Mouse (Mus musculus): ENCODE results near the gene Xlr3c.
"Not testable (repeated sequence)": the region's sequence is repeated elsewhere in the genome, so short reads cannot be mapped to it uniquely, and the experiment has no call there.

The Xlr3c gene

DNA sequence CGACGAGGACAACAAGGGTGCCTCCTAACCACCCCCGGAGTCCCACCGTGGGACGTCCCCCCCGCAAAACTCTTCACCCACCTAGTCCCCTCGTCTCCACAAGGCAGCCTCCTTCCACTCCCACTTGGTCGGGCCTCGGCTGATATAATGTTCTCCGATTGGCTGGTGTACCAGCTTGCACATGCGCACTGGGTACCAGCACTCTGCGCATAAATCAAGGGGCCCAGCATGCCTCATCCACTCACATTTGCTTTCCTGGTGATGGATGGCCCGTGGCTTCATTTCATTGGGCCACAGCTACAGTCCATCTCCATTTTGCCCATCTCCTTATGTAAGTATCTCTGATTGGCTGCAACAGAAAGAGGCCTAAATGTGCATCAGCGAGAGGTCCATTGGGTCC lies at the start of gene Xlr3c:
Gene Xlr3c, minus strand, starts transcription at position 121 of the 400 bp plus-strand sequence.
- DNase-seq (ENCODE audit: low read depth, low spot score): not testable (repeated sequence)

DNA sequence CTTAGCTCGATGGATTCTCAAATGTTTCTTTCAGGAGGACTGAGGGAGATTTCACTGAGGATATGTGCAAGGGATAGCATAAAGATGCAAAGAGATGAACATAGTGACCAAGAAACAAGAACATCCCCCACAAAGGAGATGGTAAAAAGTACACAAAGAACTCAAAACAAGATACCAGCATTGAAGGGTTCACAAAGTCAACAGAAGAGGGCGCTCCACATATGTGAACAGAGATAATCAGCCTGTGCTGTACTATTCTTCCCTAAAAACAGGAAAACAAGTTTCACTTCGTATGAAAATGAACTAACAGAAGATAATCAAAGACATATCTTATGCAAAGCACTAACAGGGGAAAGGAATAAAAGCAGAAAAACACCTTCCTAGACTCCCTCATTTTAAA lies 47.3 kb upstream of the Xlr3c start:
- DNase-seq (ENCODE audit: low read depth, low spot score): peak; percentile 2

DNA sequence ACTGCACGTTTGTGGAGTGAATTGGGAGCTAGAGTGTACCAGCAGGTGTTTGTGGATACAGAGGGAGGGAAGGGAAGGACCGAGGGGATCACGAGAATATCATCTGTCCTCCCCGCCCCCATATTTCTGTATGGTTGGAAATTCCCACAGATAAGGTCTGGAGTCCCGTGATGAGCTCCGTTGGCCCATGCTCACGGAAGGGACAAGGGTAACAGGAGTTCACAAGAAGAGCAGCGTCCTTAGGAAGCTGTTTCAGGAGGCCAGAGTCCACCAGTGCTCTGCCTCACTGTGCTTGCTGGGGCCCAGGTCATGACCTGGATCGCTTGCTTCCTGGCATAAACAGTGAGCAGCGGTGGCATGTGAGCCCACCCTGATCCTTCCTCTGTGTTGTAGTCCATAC lies 30.6 kb upstream of the Xlr3c start:
- DNase-seq (ENCODE audit: low read depth, low spot score): not testable (repeated sequence)

DNA sequence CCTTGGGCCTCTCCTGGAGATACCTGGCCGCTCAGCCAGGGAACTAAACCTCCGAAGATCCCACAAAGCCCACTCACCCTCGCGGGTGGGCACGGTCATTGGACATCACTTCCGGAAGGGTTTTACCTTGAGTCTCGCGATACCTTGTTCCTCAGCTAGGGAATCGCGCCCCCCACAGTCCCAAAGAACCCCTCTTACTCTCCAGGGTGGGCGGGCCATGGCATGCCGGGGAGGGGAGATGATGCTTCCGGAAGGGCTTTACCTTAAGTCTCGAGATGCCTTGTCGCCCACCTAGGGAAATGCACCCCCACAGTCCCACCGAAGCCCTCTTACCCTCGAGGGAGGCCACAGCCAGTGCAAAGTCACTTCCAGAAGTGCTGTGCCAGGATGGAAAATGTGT lies 27.7 kb upstream of the Xlr3c start, which contains the start of the genes Xlr5a and Xlr5c:
Gene Xlr5a, minus strand, starts transcription at position 101 of the 400 bp plus-strand sequence.
Gene Xlr5c, minus strand, starts transcription at position 101 of the 400 bp plus-strand sequence.
- not testable (repeated sequence) for DNase-seq (ENCODE audit: low read depth, low spot score)

DNA sequence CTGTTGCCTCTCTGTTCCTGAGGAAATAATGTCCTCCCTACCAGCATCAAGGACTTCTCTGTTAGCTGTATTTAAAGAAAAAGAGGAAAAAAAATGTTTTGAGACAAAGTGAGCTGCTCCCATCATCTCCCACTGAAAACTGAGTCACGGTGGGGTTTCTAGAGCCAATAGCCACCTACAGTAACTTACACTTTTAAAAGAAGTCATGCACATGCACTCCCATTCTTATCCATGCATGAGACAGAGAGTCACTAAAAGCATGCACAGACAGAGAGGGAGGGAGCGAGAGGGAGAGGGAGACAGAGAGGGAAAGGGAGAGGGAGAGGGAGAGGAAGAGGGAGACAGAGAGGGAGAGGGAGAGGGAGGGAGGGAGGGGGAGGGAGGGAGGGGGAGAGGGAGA lies 2.8 kb downstream of the Xlr3c start:
- DNase-seq (ENCODE audit: low read depth, low spot score): not testable (repeated sequence)

DNA sequence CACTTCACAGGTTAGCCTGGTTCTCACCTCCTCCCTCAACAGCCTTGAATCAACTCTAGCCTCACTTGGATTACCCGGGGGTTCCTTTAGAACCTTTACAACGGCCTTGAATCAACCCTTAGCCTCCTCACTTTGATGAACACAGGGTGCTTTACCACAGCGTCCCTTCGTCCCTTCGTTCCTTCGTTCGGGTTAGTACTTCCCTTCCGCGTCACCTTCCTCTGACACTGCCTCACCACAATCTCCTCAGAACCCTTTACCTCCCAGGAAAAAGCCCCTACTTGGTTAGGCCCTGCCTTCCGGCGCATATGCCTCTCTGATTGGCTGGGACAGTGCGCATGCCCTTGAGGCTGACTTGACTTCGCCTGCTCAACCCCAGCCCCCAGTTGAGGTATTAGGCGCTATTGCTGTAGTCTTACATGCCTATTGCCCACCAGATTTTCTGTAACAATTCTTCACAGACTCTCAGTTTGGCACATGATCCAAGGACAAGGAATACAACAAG lies 22.3 kb downstream of the Xlr3c start, which contains the start of gene Xlr4c:
Gene Xlr4c, minus strand, starts transcription at position 310 of the 505 bp plus-strand sequence.
- not testable (repeated sequence) for DNase-seq (ENCODE audit: low read depth, low spot score)

DNA sequence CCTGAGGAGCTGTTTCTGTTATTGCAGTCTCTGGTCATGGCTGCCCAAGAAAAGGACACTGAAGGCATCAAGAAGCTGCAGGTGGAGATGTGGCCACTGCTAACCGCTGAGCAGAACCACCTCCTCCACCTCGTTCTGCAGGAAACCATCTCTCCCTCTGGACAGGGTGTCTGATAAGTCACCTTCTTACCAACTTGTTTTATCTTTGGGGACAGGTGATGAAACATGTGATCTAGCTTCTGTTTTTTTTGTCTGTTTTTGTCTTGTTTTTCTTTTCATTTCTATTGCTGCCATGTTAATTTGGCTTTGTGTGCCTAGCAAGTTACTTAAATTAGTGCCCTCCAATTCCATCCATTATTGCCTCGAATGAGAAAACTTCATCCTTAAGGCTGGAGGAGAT lies 35.9 kb downstream of the Xlr3c start:
- no peak for DNase-seq (ENCODE audit: low read depth, low spot score)

DNA sequence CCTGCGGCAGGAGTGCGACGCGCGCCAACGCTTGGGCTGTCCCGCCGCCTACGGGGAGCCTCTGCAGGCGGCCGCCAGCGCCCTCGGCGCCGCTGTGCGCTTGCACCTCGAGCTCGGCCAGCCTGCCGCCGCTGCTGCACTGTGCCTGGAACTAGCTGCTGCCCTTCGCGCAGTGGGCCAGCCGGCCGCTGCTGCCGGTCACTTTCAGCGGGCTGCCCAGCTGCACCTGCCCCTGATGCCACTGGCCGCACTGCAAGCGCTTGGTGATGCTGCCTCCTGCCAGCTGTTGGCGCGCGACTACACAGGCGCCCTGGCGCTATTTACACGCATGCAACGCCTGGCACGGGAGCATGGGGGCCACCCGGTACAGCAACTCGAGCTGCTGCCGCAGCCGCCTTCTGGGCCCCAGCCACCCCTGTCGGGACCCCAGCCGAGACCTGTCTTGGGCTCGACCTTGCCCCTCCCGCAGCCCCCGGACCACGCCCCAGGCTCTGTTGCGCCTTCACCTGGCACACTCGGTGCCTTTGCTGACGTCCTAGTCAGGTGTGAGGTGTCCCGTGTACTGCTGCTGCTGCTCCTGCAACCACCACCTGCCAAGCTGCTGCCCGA lies 36.5 kb downstream of the Xlr3c start:
- no peak for DNase-seq (ENCODE audit: low read depth, low spot score)

DNA sequence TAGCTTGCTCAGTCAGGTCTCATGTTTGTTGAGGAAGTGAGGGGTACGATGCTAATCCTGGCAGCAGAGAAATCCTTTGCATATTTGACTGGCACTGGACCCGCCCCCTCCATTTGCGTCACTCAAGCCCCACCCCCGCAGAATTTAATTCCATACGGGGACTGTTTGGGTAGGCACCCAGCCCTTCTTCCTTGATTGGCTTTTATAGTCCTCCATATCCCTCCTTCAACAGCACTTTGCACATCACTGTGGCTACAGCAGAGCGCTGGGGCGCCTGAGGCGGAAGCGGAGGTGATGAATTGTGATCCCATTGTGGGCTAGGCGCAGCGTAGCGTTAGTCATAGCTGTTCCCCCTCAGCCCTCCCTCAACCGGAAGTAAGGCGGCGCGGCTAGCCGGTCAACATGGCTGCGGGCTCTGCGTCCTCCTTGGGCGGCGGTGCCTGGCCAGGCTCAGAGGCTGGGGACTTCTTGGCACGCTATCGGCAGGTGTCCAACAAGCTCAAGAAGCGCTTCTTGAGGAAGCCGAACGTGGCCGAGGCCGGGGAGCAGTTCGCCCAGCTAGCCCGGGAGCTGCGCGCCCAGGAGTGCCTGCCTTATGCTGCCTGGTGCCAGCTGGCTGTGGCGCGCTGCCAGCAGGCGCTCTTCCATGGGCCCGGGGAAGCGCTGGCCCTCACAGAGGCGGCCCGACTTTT lies 37.1 kb downstream of the Xlr3c start, which contains the start of gene F8a:
Gene F8a, plus strand, starts transcription at position 378 of the 692 bp plus-strand sequence.
- DNase-seq (ENCODE audit: low read depth, low spot score): peak; percentile 63

DNA sequence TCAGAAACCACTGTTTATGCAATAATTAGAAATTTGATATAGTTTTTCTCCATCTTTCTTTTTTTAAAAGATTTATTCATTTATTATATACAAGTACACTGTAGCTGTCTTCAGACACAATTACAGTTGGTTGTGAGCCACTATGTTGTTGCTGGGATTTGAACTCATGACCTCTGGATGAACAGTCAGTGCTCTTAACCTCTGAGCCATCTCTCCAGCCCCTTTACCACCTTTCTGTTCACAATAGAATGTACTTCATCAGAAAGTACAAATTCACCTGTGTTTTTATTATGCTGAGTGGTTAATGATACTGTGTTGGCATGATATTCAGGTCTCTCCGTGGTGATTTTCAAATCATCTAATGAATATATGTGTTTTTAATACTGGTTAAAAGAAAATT lies 39.8 kb downstream of the Xlr3c start:
- DNase-seq (ENCODE audit: low read depth, low spot score): no peak

DNA sequence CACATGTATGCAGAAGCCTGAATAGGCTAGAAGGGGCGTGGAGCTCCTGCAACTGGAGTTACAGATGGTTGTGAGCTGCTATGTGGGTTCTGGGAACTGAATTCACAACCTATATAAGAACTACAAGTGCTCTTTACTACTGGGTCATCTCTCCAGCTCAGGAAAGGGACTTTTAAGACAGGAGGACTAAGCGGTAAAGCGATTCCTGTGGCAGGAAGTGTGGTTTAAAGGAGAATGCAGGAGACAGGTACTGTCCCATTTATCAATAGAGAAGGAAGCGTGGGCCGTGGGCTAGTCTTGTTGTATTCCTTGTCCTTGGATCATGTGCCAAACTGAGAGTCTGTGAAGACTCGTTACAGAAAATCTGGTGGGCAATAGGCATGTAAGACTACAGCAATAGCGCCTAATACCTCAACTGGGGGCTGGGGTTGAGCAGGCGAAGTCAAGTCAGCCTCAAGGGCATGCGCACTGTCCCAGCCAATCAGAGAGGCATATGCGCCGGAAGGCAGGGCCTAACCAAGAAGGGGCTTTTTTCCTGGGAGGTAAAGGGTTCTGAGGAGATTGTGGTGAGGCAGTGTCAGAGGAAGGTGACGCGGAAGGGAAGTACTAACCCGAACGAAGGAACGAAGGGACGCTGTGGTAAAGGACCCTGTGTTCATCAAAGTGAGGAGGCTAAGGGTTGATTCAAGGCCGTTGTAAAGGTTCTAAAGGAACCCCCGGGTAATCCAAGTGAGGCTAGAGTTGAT lies 51.2 kb downstream of the Xlr3c start, which contains the start of gene Xlr4b:
Gene Xlr4b, plus strand, starts transcription at position 515 of the 746 bp plus-strand sequence.
- DNase-seq (ENCODE audit: low read depth, low spot score): not testable (repeated sequence)

Data from forelimb bud, embryonic 11.5 days (tissue).